ENCODE assay signal across 15 mouse cellular contexts in the genomic region with DNA sequence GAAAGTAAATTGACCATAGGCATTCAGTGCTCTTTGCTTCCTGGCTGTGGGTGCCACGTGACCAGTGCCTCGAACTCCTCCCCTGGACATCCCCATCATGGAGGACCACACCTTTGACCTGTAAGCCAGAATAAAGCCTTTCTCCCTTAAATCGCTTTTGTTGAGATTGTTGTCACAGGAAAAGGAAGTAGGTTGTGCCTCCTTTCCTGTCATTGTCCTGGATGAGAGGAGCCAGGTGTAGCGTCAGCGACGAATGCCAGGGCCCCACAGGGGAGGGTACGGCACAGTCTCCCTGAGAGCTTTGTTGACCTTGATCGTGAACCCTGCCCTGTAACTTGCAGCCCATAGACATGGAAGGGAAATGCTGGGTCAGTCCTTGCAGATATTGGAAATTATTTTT.
DNase-seq lines count a peak whose midpoint lies in the region; ATAC-seq lines count a peak whose summit lies in the region.
"Had no signal": no experiment of that assay in that cellular context is flagged by ENCODE, and none has a peak within 500 bp of the region (broad histone marks: within the 10 kb centered on the region; RNA-seq: fewer than 3 reads in every experiment).

No protein-coding gene starts in this region.

- H3K9me3 ChIP-seq in heart, embryonic 10.5 days = no peaks in the 10 kb centered on the region
- H3K9me3 ChIP-seq in liver, embryonic 12.5 days (replicated peaks) = no peaks in the 10 kb centered on the region
- H3K9me3 ChIP-seq: midbrain, embryonic 12.5 days; neural tube, embryonic 12.5 days had no signal

- no peak overlapping the region for H3K4me3 ChIP-seq in heart, embryonic 10.5 days
- no peak overlapping the region for H3K4me3 ChIP-seq in liver, embryonic 12.5 days
- H3K4me3 ChIP-seq: midbrain, embryonic 12.5 days; neural tube, embryonic 12.5 days had no signal

- H3K27me3 ChIP-seq in heart, embryonic 10.5 days (ENCODE audit: insufficient read depth, poor library complexity, severe bottlenecking) = no peaks in the 10 kb centered on the region
- no peaks in the 10 kb centered on the region for H3K27me3 ChIP-seq in liver, embryonic 12.5 days (replicated peaks)
- H3K27me3 ChIP-seq: neural tube, embryonic 12.5 days had no signal

- no peak overlapping the region for H3K4me2 ChIP-seq in liver, embryonic 12.5 days
- H3K4me2 ChIP-seq: midbrain, embryonic 12.5 days; neural tube, embryonic 12.5 days had no signal

- peaks cover 29% of the 10 kb centered on the region for H3K4me1 ChIP-seq in heart, embryonic 10.5 days
- H3K4me1 ChIP-seq in liver, embryonic 12.5 days = peaks cover 12% of the 10 kb centered on the region

- 61% methylated on average over 8 of the region's 8 CpGs for WGBS in heart, embryonic 10.5 days
- 63% methylated on average over 8 of the region's 8 CpGs for WGBS in liver, embryonic 12.5 days (ENCODE audit: insufficient replicate concordance)

- peak; percentile 98 for DNase-seq in heart, adult 11 months
- no peak for DNase-seq in heart, embryonic 10.5 days (ENCODE audit: low spot score)
- peak; percentile 26 for DNase-seq in adrenal gland, adult 8-10 months
- DNase-seq in heart, adult 9 months (ENCODE audit: low spot score in 2 of 2) = peak; percentile 65 to 85
- DNase-seq in kidney, adult 9 months = peak; percentile 46
- no peak for DNase-seq in layer of hippocampus, postnatal 36 days
- no peak for DNase-seq in retina, postnatal 1 day
- DNase-seq: cerebellum, adult 8-10 months; gastrocnemius, postnatal 10 days; layer of hippocampus, adult 9-11 months; liver, postnatal 0 days had no signal

- no peaks in the 10 kb centered on the region for H3K36me3 ChIP-seq in heart, embryonic 10.5 days
- H3K36me3 ChIP-seq in liver, embryonic 12.5 days = no peaks in the 10 kb centered on the region
- H3K36me3 ChIP-seq: midbrain, embryonic 12.5 days; neural tube, embryonic 12.5 days had no signal

- no peak for ATAC-seq in liver, embryonic 12.5 days
- ATAC-seq: hindbrain, postnatal 0 days; liver, postnatal 0 days had no signal

- H3K27ac ChIP-seq in heart, embryonic 10.5 days = no peak overlapping the region
- H3K27ac ChIP-seq in liver, embryonic 12.5 days = no peak overlapping the region
- H3K27ac ChIP-seq: hindbrain, postnatal 0 days; midbrain, embryonic 12.5 days; neural tube, embryonic 12.5 days had no signal

- no peak overlapping the region for H3K9ac ChIP-seq in liver, embryonic 12.5 days
- H3K9ac ChIP-seq: liver, postnatal 0 days; midbrain, embryonic 12.5 days; neural tube, embryonic 12.5 days had no signal

Comparison
In these comparisons a context has a peak if more than half of its experiments do, and no peak if none do; other contexts are left out.
1. DNase-seq: peak in heart, adult 11 months (single experiment), adrenal gland, adult 8-10 months (single experiment), heart, adult 9 months (2 of 2) and kidney, adult 9 months (single experiment); none in heart, embryonic 10.5 days (single experiment), layer of hippocampus, postnatal 36 days (0 of 2) and retina, postnatal 1 day (single experiment).